Mouse (Mus musculus) neural tube, embryonic 15.5 days (tissue): ENCODE results near the gene Fa2h. TPM values are rescaled to one million over a fixed set of nuclear protein-coding genes. Genes with fewer than 3 reads are reported as not detected.
"Not testable (repeated sequence)": the region's sequence is repeated elsewhere in the genome, so short reads cannot be mapped to it uniquely, and the experiment has no call there.

Source experiments
- ATAC-seq: fragments of 200-750 bp; cut with Nextera tagmentation; 2 replicates; pipeline ENCODE4 v1.8.0; 2017; ENCODE audit warnings: mild to moderate bottlenecking, moderate TSS enrichment, moderate library complexity; ENCODE audit not compliant: low FRiP score
- H3K27ac ChIP-seq: fragments of 300-500 bp; sonication (generic); replicated peaks from 2 replicates; pipeline ENCODE4 v1.5.1; 2015; ENCODE audit warnings: mild to moderate bottlenecking, inconsistent platforms
- H3K27me3 ChIP-seq: fragments of 300-500 bp; sonication (generic); replicated peaks from 2 replicates; pipeline ENCODE4 v1.6.1; 2015; ENCODE audit warnings: inconsistent platforms
- H3K36me3 ChIP-seq: fragments of 300-500 bp; sonication (generic); 2 replicates; pipeline ENCODE4 v1.6.1; 2015; ENCODE audit warnings: inconsistent platforms
- H3K4me1 ChIP-seq: fragments of 300-500 bp; sonication (generic); 2 replicates; pipeline ENCODE4 v1.6.1; 2015; ENCODE audit warnings: inconsistent platforms
- H3K4me2 ChIP-seq: fragments of 300-500 bp; sonication (generic); 2 replicates; pipeline ENCODE4 v1.6.1; 2015; ENCODE audit warnings: inconsistent platforms, mild to moderate bottlenecking, moderate library complexity
- H3K4me3 ChIP-seq: fragments of 300-500 bp; sonication (generic); replicated peaks from 2 replicates; pipeline ENCODE4 v1.5.1; 2015; ENCODE audit warnings: mild to moderate bottlenecking, inconsistent platforms
- H3K9ac ChIP-seq: fragments of 300-500 bp; sonication (generic); replicated peaks from 2 replicates; pipeline ENCODE4 v1.6.1; 2015; ENCODE audit warnings: mild to moderate bottlenecking, inconsistent platforms
- H3K9me3 ChIP-seq: fragments of 300-500 bp; sonication (generic); replicated peaks from 2 replicates; pipeline ENCODE4 v1.6.1; 2016; ENCODE audit warnings: inconsistent platforms
- WGBS: fragments of 180-500 bp; shearing (Covaris S2); methylation state at CpG from one replicate; pipeline ENCODE4 v1.1.7; 2015; ENCODE audit warnings: mixed read lengths; 5-methylcytosine and 5-hydroxymethylcytosine counted together
- polyA plus RNA-seq: library from polyadenylated mRNA; unstranded; fragments of >200 nt; fragmentation: Nextera tagmentation; extraction: Ambion mirVana; gene quantifications from 2 replicates; pipeline ENCODE4 v1.2.1, GENCODE M21; 2015

Gene Fa2h
- polyA plus RNA-seq, 1 experiment from 2014 or later: 0.86 TPM

DNA sequence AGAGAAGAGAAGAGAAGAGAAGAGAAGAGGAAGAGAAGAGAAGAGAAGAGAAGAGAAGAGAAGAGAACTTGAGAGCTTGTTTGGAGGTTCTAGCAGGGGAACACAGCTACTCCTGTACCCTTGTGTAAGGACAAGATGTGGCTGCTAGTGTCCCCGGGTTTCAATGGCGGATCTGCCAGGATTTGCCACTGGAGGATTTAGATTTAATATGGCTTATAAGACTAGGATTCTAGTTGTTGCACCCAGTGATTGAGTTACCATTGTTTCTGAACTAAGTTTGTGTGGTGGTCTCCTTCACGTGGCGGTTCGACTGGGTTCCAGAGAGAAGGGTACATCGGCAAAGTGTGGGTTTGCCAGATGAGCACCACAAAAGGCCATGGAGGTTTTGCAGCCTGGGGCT lies 79.7 kb downstream of the Fa2h start:
- not testable (repeated sequence) for H3K27me3 ChIP-seq, H3K9ac ChIP-seq, H3K36me3 ChIP-seq, H3K4me3 ChIP-seq, ATAC-seq, H3K4me2 ChIP-seq, H3K9me3 ChIP-seq, H3K27ac ChIP-seq, H3K4me1 ChIP-seq
- WGBS: 97% methylated on average over 6 of the region's 6 CpGs

DNA sequence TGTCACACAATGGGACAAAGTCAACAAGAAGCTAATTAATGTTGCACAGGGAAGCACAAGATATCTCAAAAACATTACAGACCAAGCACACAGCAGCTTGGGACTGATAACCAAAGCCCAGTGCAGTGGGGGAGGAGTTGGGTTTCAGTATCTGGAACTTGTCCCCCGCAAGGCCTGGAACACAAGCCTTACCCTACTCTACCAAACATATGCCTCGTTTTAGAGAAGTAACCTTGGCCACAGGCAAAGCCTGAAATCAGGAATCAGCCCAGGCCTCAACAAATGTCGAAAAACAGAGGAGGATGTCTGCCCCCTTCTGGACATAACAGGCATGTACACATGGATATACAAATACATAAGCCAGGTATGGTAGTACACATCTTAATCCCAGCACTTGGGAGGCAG lies 80.9 kb downstream of the Fa2h start:
- no peaks in the 10 kb centered on the region for H3K36me3 ChIP-seq
- WGBS: 78% methylated on average over 3 of the region's 3 CpGs
- no peaks in the 10 kb centered on the region for H3K4me1 ChIP-seq
- H3K27ac ChIP-seq: no peak overlapping the region
- no peak for ATAC-seq
- no peak overlapping the region for H3K9ac ChIP-seq
- no peak overlapping the region for H3K4me2 ChIP-seq
- no peaks in the 10 kb centered on the region for H3K9me3 ChIP-seq
- H3K4me3 ChIP-seq: no peak overlapping the region
- no peaks in the 10 kb centered on the region for H3K27me3 ChIP-seq

DNA sequence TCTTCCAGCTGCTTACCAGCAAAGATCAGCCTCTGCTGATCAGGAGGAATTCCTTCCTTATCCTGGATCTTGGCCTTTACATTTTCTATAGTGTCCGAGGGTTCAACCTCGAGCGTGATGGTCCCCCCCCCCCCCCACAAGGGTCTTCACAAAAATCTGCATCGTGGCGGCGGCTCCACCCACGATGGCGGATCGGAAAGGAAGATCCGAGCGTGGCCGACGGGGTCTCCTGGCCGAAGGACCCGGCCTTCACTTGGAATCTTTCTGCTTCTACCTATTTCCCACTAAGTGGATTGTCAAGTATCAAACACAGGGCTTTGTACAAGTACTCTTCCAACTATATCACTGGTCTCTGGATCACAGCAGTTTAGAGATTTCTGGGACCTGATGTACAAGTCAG lies 83.6 kb downstream of the Fa2h start:
- H3K4me3 ChIP-seq, H3K9ac ChIP-seq, ATAC-seq, H3K36me3 ChIP-seq, H3K9me3 ChIP-seq, H3K27me3 ChIP-seq, H3K27ac ChIP-seq, H3K4me1 ChIP-seq, H3K4me2 ChIP-seq: not testable (repeated sequence)
- WGBS: 90% methylated on average over 15 of the region's 15 CpGs

DNA sequence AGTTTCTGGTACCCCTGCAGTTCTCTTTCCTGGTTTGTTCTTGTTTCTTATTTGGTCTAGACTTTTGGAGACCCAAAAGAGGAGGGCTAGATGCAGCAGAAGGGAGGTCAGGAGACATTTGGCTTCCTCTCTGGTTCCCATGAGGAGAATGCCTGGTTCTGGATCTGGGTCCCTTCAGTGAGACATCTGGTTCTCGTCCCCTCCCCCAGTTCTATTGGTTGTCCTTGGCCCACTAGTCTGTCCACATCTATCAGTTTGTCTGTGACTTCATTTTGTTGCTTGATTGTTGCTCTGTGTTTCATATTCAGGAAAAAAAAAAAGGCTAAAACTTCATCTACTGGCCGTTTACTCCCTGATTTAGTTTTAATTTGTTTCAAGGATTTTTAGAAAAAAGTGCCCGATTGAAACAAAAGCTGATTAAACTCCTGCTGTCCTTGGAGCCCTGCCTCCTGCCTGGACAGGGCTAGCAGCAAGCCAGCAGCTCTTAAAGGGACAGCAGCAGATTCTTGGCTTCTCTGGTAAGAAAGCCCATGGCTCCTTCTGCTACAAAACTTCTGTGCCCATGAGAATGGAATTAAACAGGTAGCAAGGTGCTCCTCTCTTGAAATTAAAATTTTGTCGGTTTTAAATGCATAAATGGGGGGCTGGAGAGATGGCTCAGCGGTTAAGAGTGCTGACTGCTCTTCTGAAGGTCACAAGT lies 88.4 kb downstream of the Fa2h start:
- H3K4me1 ChIP-seq: 0 out of 2 replicates have a peak, but pooled peaks cover 3% of the 10 kb centered on the region
- no peak overlapping the region for H3K9ac ChIP-seq
- H3K27ac ChIP-seq: no peak overlapping the region
- H3K27me3 ChIP-seq: no peaks in the 10 kb centered on the region
- no peaks in the 10 kb centered on the region for H3K9me3 ChIP-seq
- no peak for ATAC-seq
- 42% methylated on average over 5 of the region's 5 CpGs for WGBS
- H3K4me3 ChIP-seq: no peak overlapping the region
- H3K36me3 ChIP-seq: no peaks in the 10 kb centered on the region
- no peak overlapping the region for H3K4me2 ChIP-seq

DNA sequence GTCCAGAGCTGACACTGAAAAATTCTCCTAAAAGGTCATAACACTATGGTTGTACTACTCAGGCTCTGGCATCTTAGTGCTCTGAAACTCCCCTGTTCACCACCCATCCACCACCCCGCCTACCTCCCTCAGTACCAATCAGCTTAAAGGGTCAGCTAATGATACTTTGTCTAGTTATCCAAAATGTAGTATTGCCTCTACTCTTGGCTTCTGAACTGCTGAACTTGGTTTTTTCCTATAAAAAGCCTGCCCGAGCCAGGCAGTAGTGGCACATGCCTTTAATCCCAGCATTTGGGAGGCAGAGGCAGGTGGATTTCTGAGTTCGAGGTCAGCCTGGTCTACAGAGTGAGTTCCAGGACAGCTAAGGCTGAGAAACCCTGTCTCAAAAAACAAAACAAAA lies 89.3 kb downstream of the Fa2h start:
- peaks cover 4% of the 10 kb centered on the region; the same call in 1 of the 2 replicates for H3K4me1 ChIP-seq
- H3K4me2 ChIP-seq: no peak overlapping the region
- no peak for ATAC-seq
- no peaks in the 10 kb centered on the region for H3K9me3 ChIP-seq
- H3K9ac ChIP-seq: no peak overlapping the region
- no peaks in the 10 kb centered on the region for H3K36me3 ChIP-seq
- H3K27me3 ChIP-seq: no peaks in the 10 kb centered on the region
- WGBS: 95% methylated on average over 3 of the region's 3 CpGs
- H3K27ac ChIP-seq: no peak overlapping the region
- no peak overlapping the region for H3K4me3 ChIP-seq

DNA sequence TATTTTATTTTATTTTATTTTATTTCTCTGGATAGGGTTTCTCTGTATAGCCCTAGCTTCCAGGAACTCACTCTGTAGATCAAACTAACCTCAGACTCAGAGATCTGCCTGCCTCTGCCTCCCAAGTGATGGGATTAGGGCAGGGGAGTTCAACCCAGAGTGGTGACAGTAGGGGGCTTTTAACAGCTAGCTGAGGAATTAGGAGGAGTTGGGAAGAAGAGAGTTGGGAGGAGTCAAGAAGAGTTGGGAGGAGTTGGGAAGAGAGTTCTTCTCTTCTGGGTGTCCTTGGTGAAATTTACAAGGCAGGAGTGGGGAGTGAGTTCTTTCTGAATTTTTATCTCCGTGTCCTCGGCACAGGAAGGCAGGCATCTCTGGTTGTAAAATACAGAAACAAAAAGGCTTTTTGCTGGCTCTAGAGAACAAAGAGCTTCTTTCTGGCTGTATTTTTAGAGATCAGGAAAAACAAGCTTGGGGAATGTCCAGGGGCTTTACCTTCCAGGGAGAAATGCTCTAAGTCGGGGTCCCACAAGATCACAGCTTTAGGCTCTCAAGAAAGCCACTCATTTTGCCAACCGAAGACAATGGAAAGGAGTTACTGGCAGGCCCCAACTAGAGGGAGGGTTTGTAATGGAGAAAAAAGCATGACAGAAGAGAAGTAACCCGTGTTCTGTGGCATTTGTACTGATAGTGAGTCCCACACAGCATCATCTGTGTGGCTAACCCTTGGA lies 90.4 kb downstream of the Fa2h start:
- not testable (repeated sequence) for H3K9ac ChIP-seq

DNA sequence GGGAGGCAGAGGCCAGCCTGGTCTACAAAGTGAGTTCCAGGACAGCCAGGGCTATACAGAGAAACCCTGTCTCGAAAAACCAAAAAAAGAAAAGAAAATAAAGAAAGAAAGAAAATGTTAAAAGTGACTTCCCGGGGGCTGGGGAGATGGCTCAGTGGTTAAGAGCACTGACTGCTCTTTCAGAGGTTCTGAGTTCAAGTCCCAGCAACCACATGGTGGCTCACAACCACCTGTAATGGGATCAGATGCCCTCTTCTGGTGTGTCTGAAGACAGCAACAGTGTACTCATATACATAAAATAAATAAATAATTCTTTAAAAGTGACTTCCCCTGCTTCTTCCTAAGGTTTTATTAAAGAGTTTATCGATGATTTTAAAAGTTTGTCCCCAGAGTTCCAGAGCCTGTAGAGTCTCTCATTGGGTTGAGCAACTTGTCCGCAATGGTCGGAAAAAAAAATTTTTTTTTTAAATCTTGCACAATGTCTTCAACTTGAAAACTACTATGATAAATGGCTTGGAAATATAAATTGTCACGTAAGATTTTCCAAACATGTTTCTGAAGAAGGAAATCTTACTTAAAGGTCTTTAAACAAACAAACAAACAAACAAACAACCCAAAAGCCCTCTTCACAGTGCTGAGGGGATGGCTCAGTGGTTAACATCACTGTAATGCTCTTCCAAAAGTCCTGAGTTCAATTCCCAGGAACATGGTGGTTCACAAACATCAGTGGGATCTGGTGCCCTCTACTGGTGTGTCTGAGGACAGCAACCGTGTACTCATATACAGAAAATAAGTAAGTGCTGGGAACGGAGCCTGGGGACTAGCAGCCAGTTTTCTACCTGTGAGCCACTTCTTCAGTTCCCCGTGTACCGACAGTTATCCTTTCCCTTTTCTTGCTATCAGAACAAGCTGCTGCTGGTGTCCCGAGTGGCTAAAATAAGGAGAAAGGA lies 92.8 kb downstream of the Fa2h start:
- WGBS: 66% methylated on average over 11 of the region's 11 CpGs

More for the DNA sequence above, 90.4 kb downstream of the Fa2h start:
- not testable (repeated sequence) for H3K4me2 ChIP-seq, H3K27ac ChIP-seq, H3K36me3 ChIP-seq, H3K4me3 ChIP-seq, H3K27me3 ChIP-seq, H3K9me3 ChIP-seq, ATAC-seq
- peaks cover 13% of the 10 kb centered on the region for H3K4me1 ChIP-seq
- WGBS: 73% methylated on average over 5 of the region's 5 CpGs

DNA sequence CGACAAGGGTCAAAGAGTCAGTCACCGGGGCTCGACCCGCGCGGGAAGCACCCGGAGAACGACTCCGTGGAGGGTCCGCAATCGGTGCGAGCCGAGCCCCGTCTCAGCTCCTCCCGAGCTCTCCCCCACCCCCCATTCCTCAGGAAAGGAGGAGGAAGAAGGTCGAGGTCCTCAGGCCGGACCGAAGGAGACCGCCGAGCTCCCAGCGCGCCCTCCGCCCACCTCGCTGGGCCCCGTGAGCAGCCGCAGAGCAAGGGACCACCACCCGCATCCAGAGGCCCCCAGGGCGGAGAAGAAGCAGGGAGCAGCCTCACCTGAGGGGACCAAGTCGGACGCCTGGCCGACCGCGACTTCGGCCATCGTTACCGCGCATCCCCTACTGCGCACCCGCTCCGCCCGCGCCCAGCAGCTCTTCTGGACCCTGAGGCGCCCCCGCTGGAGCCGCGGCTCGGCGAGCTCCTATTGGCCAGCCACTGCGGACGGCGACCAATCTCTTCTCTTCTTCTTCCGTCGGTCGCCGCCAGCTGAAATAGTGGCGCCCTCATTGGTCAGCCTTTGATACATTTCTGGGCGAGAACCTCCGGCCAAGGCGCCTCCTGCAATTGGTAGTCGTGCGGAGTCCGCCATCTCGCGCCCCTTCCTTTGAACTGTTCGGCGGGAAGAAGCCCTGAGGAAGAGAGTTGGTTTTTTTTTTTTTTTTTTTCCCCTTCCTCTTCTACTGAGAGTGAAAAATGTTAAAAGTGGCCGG lies 93.6 kb downstream of the Fa2h start, which contains the start of gene Rfwd3:
Rfwd3 (minus strand) TSS at position 402 of the 748 bp plus-strand sequence.
- Histone ChIP-seq H3K9ac (peak within 1 kb of the TSS; percentile 84), H3K27ac (peak within 1 kb of the TSS; percentile 81), H3K36me3 (peaks cover 8% of the 10 kb centered on the region), H3K27me3 (no peaks in the 10 kb centered on the region), H3K9me3 (no peaks in the 10 kb centered on the region), H3K4me1 (peaks cover 20% of the 10 kb centered on the region), H3K4me2 (peak within 1 kb of the TSS; percentile 77), H3K4me3 (peak within 1 kb of the TSS; percentile 96)
- peak; percentile 100 for ATAC-seq
- under 1% methylated on average over 66 of the region's 67 CpGs for WGBS

More for the DNA sequence above, 92.8 kb downstream of the Fa2h start:
- Histone ChIP-seq H3K9ac (no peak overlapping the region), H3K4me1 (peaks cover 17% of the 10 kb centered on the region), H3K36me3 (peaks cover 5% of the 10 kb centered on the region), H3K9me3 (no peaks in the 10 kb centered on the region), H3K4me2 (peak overlapping the region; percentile 49), H3K4me3 (peak overlapping the region; percentile 96), H3K27me3 (no peaks in the 10 kb centered on the region), H3K27ac (no peak overlapping the region)
- ATAC-seq: no peak

DNA sequence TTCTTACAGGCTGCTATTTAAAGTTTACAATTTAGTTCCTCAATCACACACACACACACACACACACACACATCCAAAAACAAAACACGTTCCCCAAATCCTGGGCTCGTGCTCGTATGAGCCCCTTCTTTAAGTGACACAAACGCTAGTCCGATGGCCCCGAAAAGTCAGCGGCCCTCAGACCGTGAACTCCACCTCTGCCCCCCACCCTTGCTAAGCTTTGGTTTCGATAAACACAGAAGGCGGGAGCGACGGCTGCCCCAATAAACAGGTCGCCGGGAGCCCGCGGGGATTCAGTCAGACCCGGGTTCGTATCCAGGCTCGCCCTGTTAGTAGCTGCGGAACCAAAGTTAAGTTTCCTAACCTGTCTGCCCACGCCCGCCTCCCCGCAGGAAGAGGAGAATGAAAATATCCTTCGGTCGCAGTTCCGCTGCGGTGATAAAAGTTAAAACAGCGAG lies 94.2 kb downstream of the Fa2h start:
- H3K9me3 ChIP-seq: no peaks in the 10 kb centered on the region
- no peaks in the 10 kb centered on the region for H3K27me3 ChIP-seq
- peak overlapping the region; percentile 81 for H3K27ac ChIP-seq
- H3K4me2 ChIP-seq: peak overlapping the region; percentile 77
- peaks cover 8% of the 10 kb centered on the region for H3K36me3 ChIP-seq
- WGBS: under 1% methylated on average over 28 of the region's 28 CpGs
- no peak for ATAC-seq
- peak overlapping the region; percentile 96 for H3K4me3 ChIP-seq
- peaks cover 20% of the 10 kb centered on the region for H3K4me1 ChIP-seq
- peak overlapping the region; percentile 84 for H3K9ac ChIP-seq

DNA sequence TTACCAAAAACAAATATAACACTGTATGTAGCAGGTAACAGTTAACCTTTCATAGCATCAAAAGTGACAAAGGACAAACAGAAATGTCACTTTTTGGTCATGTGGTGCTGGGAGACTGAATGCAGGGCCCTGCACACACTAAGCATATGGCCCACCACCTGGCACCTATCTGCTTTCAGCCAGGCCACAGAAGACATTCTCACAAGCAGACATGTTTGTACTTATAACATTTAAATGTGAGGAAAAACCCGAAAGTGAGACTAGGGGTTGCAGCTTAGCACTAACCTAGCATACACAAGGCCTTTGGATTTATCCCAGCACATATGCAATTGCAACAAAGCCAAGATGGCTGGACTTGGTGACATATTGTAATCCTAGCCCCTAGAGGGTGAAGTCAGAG lies 95.6 kb downstream of the Fa2h start:
- no peaks in the 10 kb centered on the region for H3K27me3 ChIP-seq
- 97% methylated on average over 1 of the region's 1 CpGs for WGBS
- no peak for ATAC-seq
- H3K9me3 ChIP-seq: no peaks in the 10 kb centered on the region
- no peak overlapping the region for H3K4me3 ChIP-seq
- no peak overlapping the region for H3K27ac ChIP-seq
- H3K9ac ChIP-seq: no peak overlapping the region
- peaks cover 16% of the 10 kb centered on the region for H3K36me3 ChIP-seq
- H3K4me2 ChIP-seq: no peak overlapping the region
- peaks cover 20% of the 10 kb centered on the region for H3K4me1 ChIP-seq
